Mouse (Mus musculus): Measurements from ENCODE around the gene Sept9. TPM values are rescaled to one million over a fixed set of nuclear protein-coding genes. Genes with fewer than 3 reads are reported as not detected.

Gene Sept9
- polyA plus RNA-seq, 1 experiment, result 12.2 TPM

GRCm38 (mm10) chr11:117318731-117319542 is 119.5 kb downstream of the Sept9 start:
- no peaks in the 10 kb centered on the region for H3K27me3 ChIP-seq (ENCODE audit: control insufficient read depth, insufficient read depth, low read length)
- TF ChIP-seq CTCF (IDR thresholded peaks at IDR 0.05; ENCODE audit: control insufficient read depth, insufficient read depth, insufficient replicate concordance, low read depth, low read length), result no peak
- TF ChIP-seq POLR2A (IDR thresholded peaks at IDR 0.05; ENCODE audit: control insufficient read depth, low read depth, low read length), result no peak
- H3K4me1 ChIP-seq (ENCODE audit: control insufficient read depth, insufficient read depth, low read length), result peaks cover 10% of the 10 kb centered on the region
- H3K36me3 ChIP-seq (ENCODE audit: control insufficient read depth, insufficient read depth, low read length), result no peaks in the 10 kb centered on the region
- no peak overlapping the region for H3K4me3 ChIP-seq (ENCODE audit: control insufficient read depth, low read depth, low read length)
- no peak overlapping the region for H3K27ac ChIP-seq (ENCODE audit: control insufficient read depth, insufficient read depth, low read depth, low read length)

GRCm38 (mm10) chr11:117319543-117320335 is 120.3 kb downstream of the Sept9 start:
- Histone ChIP-seq H3K4me3 (ENCODE audit: control insufficient read depth, low read depth, low read length) (no peak overlapping the region), H3K36me3 (ENCODE audit: control insufficient read depth, insufficient read depth, low read length) (no peaks in the 10 kb centered on the region), H3K4me1 (ENCODE audit: control insufficient read depth, insufficient read depth, low read length) (peaks cover 8% of the 10 kb centered on the region), H3K27me3 (ENCODE audit: control insufficient read depth, insufficient read depth, low read length) (no peaks in the 10 kb centered on the region), H3K27ac (ENCODE audit: control insufficient read depth, insufficient read depth, low read depth, low read length) (no peak overlapping the region)
- TF ChIP-seq CTCF (IDR thresholded peaks at IDR 0.05; ENCODE audit: control insufficient read depth, insufficient read depth, insufficient replicate concordance, low read depth, low read length) (no peak), POLR2A (IDR thresholded peaks at IDR 0.05; ENCODE audit: control insufficient read depth, low read depth, low read length) (no peak)

- Histone ChIP-seq H3K27me3 (ENCODE audit: control insufficient read depth, insufficient read depth, low read length) (no peaks in the 10 kb centered on the region), H3K4me1 (ENCODE audit: control insufficient read depth, insufficient read depth, low read length) (peaks cover 8% of the 10 kb centered on the region), H3K27ac (ENCODE audit: control insufficient read depth, insufficient read depth, low read depth, low read length) (no peak overlapping the region), H3K36me3 (ENCODE audit: control insufficient read depth, insufficient read depth, low read length) (no peaks in the 10 kb centered on the region), H3K4me3 (ENCODE audit: control insufficient read depth, low read depth, low read length) (no peak overlapping the region)
- TF ChIP-seq POLR2A (IDR thresholded peaks at IDR 0.05; ENCODE audit: control insufficient read depth, low read depth, low read length) (no peak), CTCF (IDR thresholded peaks at IDR 0.05; ENCODE audit: control insufficient read depth, insufficient read depth, insufficient replicate concordance, low read depth, low read length) (no peak)
Observed at GRCm38 (mm10) chr11:117320482-117320881, 121.0 kb downstream of the Sept9 start.

GRCm38 (mm10) chr11:117321311-117321971 is 122.0 kb downstream of the Sept9 start:
- H3K36me3 ChIP-seq (ENCODE audit: control insufficient read depth, insufficient read depth, low read length), result no peaks in the 10 kb centered on the region
- H3K4me3 ChIP-seq (ENCODE audit: control insufficient read depth, low read depth, low read length), result no peak overlapping the region
- peaks cover 8% of the 10 kb centered on the region for H3K4me1 ChIP-seq (ENCODE audit: control insufficient read depth, insufficient read depth, low read length)
- TF ChIP-seq POLR2A (IDR thresholded peaks at IDR 0.05; ENCODE audit: control insufficient read depth, low read depth, low read length) (no peak), CTCF (IDR thresholded peaks at IDR 0.05; ENCODE audit: control insufficient read depth, insufficient read depth, insufficient replicate concordance, low read depth, low read length) (no peak)
- no peak overlapping the region for H3K27ac ChIP-seq (ENCODE audit: control insufficient read depth, insufficient read depth, low read depth, low read length)
- no peaks in the 10 kb centered on the region for H3K27me3 ChIP-seq (ENCODE audit: control insufficient read depth, insufficient read depth, low read length)

GRCm38 (mm10) chr11:117322311-117322710 is 122.8 kb downstream of the Sept9 start:
- peaks cover 6% of the 10 kb centered on the region for H3K4me1 ChIP-seq (ENCODE audit: control insufficient read depth, insufficient read depth, low read length)
- H3K27me3 ChIP-seq (ENCODE audit: control insufficient read depth, insufficient read depth, low read length), result no peaks in the 10 kb centered on the region
- no peak overlapping the region for H3K27ac ChIP-seq (ENCODE audit: control insufficient read depth, insufficient read depth, low read depth, low read length)
- H3K4me3 ChIP-seq (ENCODE audit: control insufficient read depth, low read depth, low read length), result no peak overlapping the region
- H3K36me3 ChIP-seq (ENCODE audit: control insufficient read depth, insufficient read depth, low read length), result no peaks in the 10 kb centered on the region
- no peak for TF ChIP-seq POLR2A (IDR thresholded peaks at IDR 0.05; ENCODE audit: control insufficient read depth, low read depth, low read length)
- no peak for TF ChIP-seq CTCF (IDR thresholded peaks at IDR 0.05; ENCODE audit: control insufficient read depth, insufficient read depth, insufficient replicate concordance, low read depth, low read length)

GRCm38 (mm10) chr11:117322730-117323579 is 123.5 kb downstream of the Sept9 start:
- H3K4me3 ChIP-seq (ENCODE audit: control insufficient read depth, low read depth, low read length), result no peak overlapping the region
- no peak for TF ChIP-seq CTCF (IDR thresholded peaks at IDR 0.05; ENCODE audit: control insufficient read depth, insufficient read depth, insufficient replicate concordance, low read depth, low read length)
- TF ChIP-seq POLR2A (IDR thresholded peaks at IDR 0.05; ENCODE audit: control insufficient read depth, low read depth, low read length), result no peak
- H3K27ac ChIP-seq (ENCODE audit: control insufficient read depth, insufficient read depth, low read depth, low read length), result no peak overlapping the region
- no peaks in the 10 kb centered on the region for H3K36me3 ChIP-seq (ENCODE audit: control insufficient read depth, insufficient read depth, low read length)
- peaks cover 2% of the 10 kb centered on the region for H3K4me1 ChIP-seq (ENCODE audit: control insufficient read depth, insufficient read depth, low read length)
- H3K27me3 ChIP-seq (ENCODE audit: control insufficient read depth, insufficient read depth, low read length), result no peaks in the 10 kb centered on the region
